Mouse (Mus musculus) midbrain, embryonic 12.5 days (tissue): ENCODE data around the gene Med20. TPM values are rescaled to one million over a fixed set of nuclear protein-coding genes. Genes with fewer than 3 reads are reported as not detected.

Experiments used
- ATAC-seq: fragments of 200-750 bp; cut with Nextera tagmentation; 2 replicates; pipeline ENCODE4 v1.8.0; 2017; ENCODE audit warnings: low read depth, moderate TSS enrichment, moderate library complexity; ENCODE audit not compliant: low FRiP score
- H3K27ac ChIP-seq: fragments of 300-500 bp; sonication (generic); replicated peaks from 2 replicates; pipeline ENCODE4 v1.5.1; 2016; ENCODE audit warnings: mild to moderate bottlenecking
- H3K27me3 ChIP-seq: fragments of 300-500 bp; sonication (generic); 2 replicates; pipeline ENCODE4 v1.6.1; 2016; ENCODE audit warnings: mild to moderate bottlenecking
- H3K36me3 ChIP-seq: fragments of 300-500 bp; sonication (generic); 2 replicates; pipeline ENCODE4 v1.6.1; 2016
- H3K4me1 ChIP-seq: fragments of 300-500 bp; sonication (generic); 2 replicates; pipeline ENCODE4 v1.6.1; 2016
- H3K4me2 ChIP-seq: fragments of 300-500 bp; sonication (generic); replicated peaks from 2 replicates; pipeline ENCODE4 v1.6.1; 2016; ENCODE audit warnings: mild to moderate bottlenecking, moderate library complexity
- H3K4me3 ChIP-seq: fragments of 300-500 bp; sonication (generic); 2 replicates; pipeline ENCODE4 v1.5.1; 2016; ENCODE audit warnings: mild to moderate bottlenecking
- H3K9ac ChIP-seq: fragments of 300-500 bp; sonication (generic); replicated peaks from 2 replicates; pipeline ENCODE4 v1.6.1; 2016; ENCODE audit warnings: mild to moderate bottlenecking, moderate library complexity
- H3K9me3 ChIP-seq: fragments of 300-500 bp; sonication (generic); 2 replicates; pipeline ENCODE4 v1.6.1; 2016; ENCODE audit warnings: mild to moderate bottlenecking
- WGBS: fragments of 180-500 bp; shearing (Covaris S2); methylation state at CpG from one replicate; pipeline ENCODE4 v1.1.7; 2016; 5-methylcytosine and 5-hydroxymethylcytosine counted together
- polyA plus RNA-seq: library from polyadenylated mRNA; unstranded; fragments of >200 nt; fragmentation: Nextera tagmentation; extraction: Ambion mirVana; gene quantifications from 2 replicates; pipeline ENCODE4 v1.2.1, GENCODE M21; 2016

Med20 gene
- polyA plus RNA-seq: 39.5 and 41.0 TPM in 2 replicates

GRCm38 (mm10) chr17:47610849-47611660 is at the start of gene Med20, which contains the start of the genes Bysl and Gm20517:
Gene Med20, plus strand, starts transcription at chr17:47611582.
Gene Bysl, minus strand, starts transcription at chr17:47611492.
Gene Gm20517, plus strand, starts transcription at chr17:47611589.
- Histone ChIP-seq H3K36me3 (peaks cover 41% of the 10 kb centered on the region), H3K4me3 (peak within 1 kb of the TSS; percentile 76), H3K27ac (peak within 1 kb of the TSS; percentile 60; the same call in 1 of the 2 replicates), H3K9ac (peak within 1 kb of the TSS; percentile 75), H3K27me3 (no peaks in the 10 kb centered on the region), H3K9me3 (no peaks in the 10 kb centered on the region), H3K4me2 (peak within 1 kb of the TSS; percentile 90), H3K4me1 (peaks cover 27% of the 10 kb centered on the region)
- WGBS: under 1% methylated on average over 59 of the region's 59 CpGs
- peak; percentile 96 for ATAC-seq

GRCm38 (mm10) chr17:47562875-47563274 is 48.5 kb upstream of the Med20 start:
- Histone ChIP-seq H3K4me2 (no peak overlapping the region), H3K9me3 (no peaks in the 10 kb centered on the region), H3K4me1 (peaks cover 3% of the 10 kb centered on the region), H3K9ac (no peak overlapping the region), H3K27ac (no peak overlapping the region), H3K36me3 (no peaks in the 10 kb centered on the region), H3K4me3 (no peak overlapping the region), H3K27me3 (no peaks in the 10 kb centered on the region)
- 78% methylated on average over 6 of the region's 6 CpGs for WGBS
- no peak for ATAC-seq

- ATAC-seq: no peak
- peaks cover 10% of the 10 kb centered on the region for H3K4me1 ChIP-seq
- WGBS: 88% methylated on average over 5 of the region's 5 CpGs
These were observed 46.8 kb upstream of the Med20 start for GRCm38 (mm10) chr17:47564612-47565011.

GRCm38 (mm10) chr17:47566133-47566532 is 45.2 kb upstream of the Med20 start:
- H3K9ac ChIP-seq: no peak overlapping the region
- H3K9me3 ChIP-seq: no peaks in the 10 kb centered on the region
- no peak overlapping the region for H3K4me2 ChIP-seq
- no peaks in the 10 kb centered on the region for H3K36me3 ChIP-seq
- 12% methylated on average over 2 of the region's 2 CpGs for WGBS
- H3K4me1 ChIP-seq: peaks cover 10% of the 10 kb centered on the region
- H3K27ac ChIP-seq: no peak overlapping the region
- no peaks in the 10 kb centered on the region for H3K27me3 ChIP-seq
- peak; percentile 74 for ATAC-seq
- H3K4me3 ChIP-seq: no peak overlapping the region

More at GRCm38 (mm10) chr17:47564612-47565011, 46.8 kb upstream of the Med20 start:
- no peak overlapping the region for H3K4me2 ChIP-seq
- no peak overlapping the region for H3K9ac ChIP-seq
- no peak overlapping the region for H3K27ac ChIP-seq
- H3K36me3 ChIP-seq: no peaks in the 10 kb centered on the region
- no peak overlapping the region for H3K4me3 ChIP-seq
- H3K27me3 ChIP-seq: no peaks in the 10 kb centered on the region
- no peaks in the 10 kb centered on the region for H3K9me3 ChIP-seq

- H3K9ac ChIP-seq: no peak overlapping the region
- H3K4me3 ChIP-seq: no peak overlapping the region
- WGBS: 77% methylated on average over 3 of the region's 3 CpGs
- H3K27ac ChIP-seq: no peak overlapping the region
- no peaks in the 10 kb centered on the region for H3K27me3 ChIP-seq
- no peaks in the 10 kb centered on the region for H3K36me3 ChIP-seq
- no peaks in the 10 kb centered on the region for H3K9me3 ChIP-seq
- peaks cover 14% of the 10 kb centered on the region for H3K4me1 ChIP-seq
- ATAC-seq: no peak
- H3K4me2 ChIP-seq: no peak overlapping the region
These were observed 44.1 kb upstream of the Med20 start for GRCm38 (mm10) chr17:47567271-47567670.

DNA sequence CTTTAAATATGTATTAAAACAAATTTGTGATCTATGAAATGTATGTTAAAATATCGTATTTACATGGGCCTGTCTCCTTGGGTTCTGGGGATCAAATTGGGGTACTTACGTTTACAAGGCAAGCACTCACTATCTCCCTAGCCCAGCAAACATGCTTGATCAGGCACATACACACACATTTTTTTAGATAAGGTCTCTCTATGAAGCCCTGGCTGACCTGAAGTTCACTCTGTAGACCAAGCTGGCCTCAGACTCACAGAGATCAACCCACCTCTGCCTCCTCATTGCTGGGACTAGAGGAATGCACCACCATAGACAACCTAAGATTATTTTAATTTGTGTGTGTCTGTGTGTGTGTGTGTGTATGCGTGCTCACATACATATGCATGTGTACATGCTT is 43.0 kb upstream of the Med20 start:
- Histone ChIP-seq H3K27ac (no peak overlapping the region), H3K4me2 (no peak overlapping the region), H3K9me3 (no peaks in the 10 kb centered on the region), H3K9ac (no peak overlapping the region), H3K36me3 (no peaks in the 10 kb centered on the region), H3K4me3 (no peak overlapping the region), H3K4me1 (peaks cover 14% of the 10 kb centered on the region), H3K27me3 (no peaks in the 10 kb centered on the region)
- no peak for ATAC-seq
- WGBS: 88% methylated on average over 3 of the region's 3 CpGs

- Histone ChIP-seq H3K4me2 (no peak overlapping the region), H3K36me3 (no peaks in the 10 kb centered on the region), H3K27me3 (no peaks in the 10 kb centered on the region), H3K9ac (no peak overlapping the region), H3K9me3 (no peaks in the 10 kb centered on the region), H3K4me1 (peaks cover 14% of the 10 kb centered on the region), H3K4me3 (no peak overlapping the region), H3K27ac (no peak overlapping the region)
- peak; percentile 74 for ATAC-seq
- 50% methylated on average over 10 of the region's 10 CpGs for WGBS
These were observed 42.3 kb upstream of the Med20 start for GRCm38 (mm10) chr17:47568951-47569527.

GRCm38 (mm10) chr17:47571621-47572020 is 39.8 kb upstream of the Med20 start:
- ATAC-seq: no peak
- Histone ChIP-seq H3K9me3 (no peaks in the 10 kb centered on the region), H3K27me3 (0 out of 2 replicates have a peak, but pooled peaks cover 4% of the 10 kb centered on the region), H3K27ac (no peak overlapping the region), H3K9ac (no peak overlapping the region), H3K4me2 (no peak overlapping the region), H3K36me3 (no peaks in the 10 kb centered on the region), H3K4me1 (peaks cover 14% of the 10 kb centered on the region; the same call in 1 of the 2 replicates), H3K4me3 (no peak overlapping the region)
- WGBS: 13% methylated on average over 7 of the region's 7 CpGs

DNA sequence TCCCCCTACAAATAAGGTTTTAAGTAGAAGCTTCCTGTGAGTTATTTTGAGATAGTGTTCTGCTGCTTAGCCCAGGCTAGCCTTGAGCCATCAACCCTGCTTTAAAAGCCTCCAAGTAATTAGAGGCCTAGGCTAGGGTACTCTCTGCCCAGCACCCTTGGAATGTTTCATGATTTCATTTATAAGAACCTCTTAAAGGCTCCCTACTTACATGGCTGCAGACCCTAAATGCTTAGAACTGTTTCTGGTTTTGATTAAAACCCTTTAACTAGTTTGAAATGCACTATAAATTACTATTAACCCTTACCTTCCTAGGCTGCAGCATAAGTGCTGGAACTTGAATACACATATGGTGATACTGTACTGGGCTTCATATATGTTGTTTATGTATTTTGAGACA is 38.9 kb upstream of the Med20 start:
- Histone ChIP-seq H3K36me3 (no peaks in the 10 kb centered on the region), H3K9me3 (no peaks in the 10 kb centered on the region), H3K4me3 (no peak overlapping the region), H3K27me3 (0 out of 2 replicates have a peak, but pooled peaks cover 4% of the 10 kb centered on the region), H3K9ac (no peak overlapping the region), H3K27ac (no peak overlapping the region), H3K4me1 (peaks cover 14% of the 10 kb centered on the region; the same call in 1 of the 2 replicates), H3K4me2 (no peak overlapping the region)
- ATAC-seq: no peak

DNA sequence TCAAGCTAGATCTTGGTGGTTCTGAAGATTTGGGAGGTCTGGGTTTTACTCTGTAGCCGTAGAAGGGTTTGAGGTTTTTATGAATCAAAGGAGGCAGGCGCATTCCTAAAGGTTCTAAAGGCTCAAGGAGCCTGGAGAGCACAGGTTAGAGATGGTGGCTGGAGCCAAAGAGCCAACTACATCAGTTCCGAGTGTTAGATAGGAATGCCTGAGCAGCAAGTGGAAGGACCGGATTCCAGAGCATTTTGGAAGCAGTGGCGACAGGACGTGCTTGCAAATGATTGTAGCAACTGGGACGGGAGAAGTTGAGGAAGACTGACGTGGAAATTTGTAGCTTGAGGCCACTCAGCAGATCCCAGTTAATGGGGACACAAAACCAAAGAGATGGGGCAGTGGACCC is 37.4 kb upstream of the Med20 start:
- 86% methylated on average over 8 of the region's 8 CpGs for WGBS
- Histone ChIP-seq H3K4me3 (no peak overlapping the region), H3K4me2 (no peak overlapping the region), H3K4me1 (peaks cover 8% of the 10 kb centered on the region; the same call in 1 of the 2 replicates), H3K27ac (no peak overlapping the region), H3K9ac (no peak overlapping the region), H3K9me3 (no peaks in the 10 kb centered on the region), H3K36me3 (no peaks in the 10 kb centered on the region), H3K27me3 (0 out of 2 replicates have a peak, but pooled peaks cover 4% of the 10 kb centered on the region)
- no peak for ATAC-seq

DNA sequence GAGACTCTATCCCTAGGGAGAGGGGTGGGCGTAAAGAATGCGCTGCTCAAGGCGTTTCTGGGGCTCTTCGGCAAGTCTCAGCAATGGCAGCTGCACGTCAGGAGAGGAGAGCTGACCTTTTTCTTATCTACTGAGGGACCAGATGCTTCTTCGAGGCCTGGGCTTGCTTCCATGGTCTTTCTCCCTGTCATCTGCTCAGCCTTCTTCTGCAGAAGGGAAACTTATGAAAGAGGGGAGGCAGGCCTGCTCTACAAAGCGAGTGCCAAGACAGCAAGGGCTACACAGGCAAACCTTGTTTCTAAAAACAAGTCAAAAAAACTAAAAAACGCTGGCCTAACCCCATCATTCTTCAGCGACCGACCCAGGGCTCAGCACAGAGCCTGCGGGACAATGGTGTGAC is 36.6 kb upstream of the Med20 start:
- Histone ChIP-seq H3K9me3 (no peaks in the 10 kb centered on the region), H3K9ac (no peak overlapping the region), H3K27me3 (0 out of 2 replicates have a peak, but pooled peaks cover 4% of the 10 kb centered on the region), H3K27ac (no peak overlapping the region), H3K4me2 (no peak overlapping the region), H3K4me3 (no peak overlapping the region), H3K4me1 (peaks cover 7% of the 10 kb centered on the region; the same call in 1 of the 2 replicates), H3K36me3 (no peaks in the 10 kb centered on the region)
- WGBS: 82% methylated on average over 11 of the region's 11 CpGs
- no peak for ATAC-seq

DNA sequence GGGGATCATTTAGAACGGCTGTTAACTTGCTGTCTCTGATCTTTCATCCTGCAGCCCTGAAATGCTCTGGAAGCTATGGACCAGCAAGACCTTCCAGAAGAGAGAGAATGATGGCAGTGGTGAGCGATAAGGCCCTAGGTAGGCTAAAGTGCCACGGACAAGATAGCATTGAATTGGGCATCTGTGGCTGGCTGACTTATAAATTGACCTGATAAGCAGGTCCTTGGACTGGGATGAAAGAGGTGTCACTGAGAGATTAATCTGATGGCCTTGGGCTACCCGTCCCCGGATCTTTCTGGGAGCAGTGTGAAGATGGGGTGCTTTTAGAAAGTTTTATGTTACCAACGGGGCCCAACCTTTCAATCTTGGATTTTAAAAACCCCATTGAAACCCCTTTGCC is 32.7 kb upstream of the Med20 start:
- Histone ChIP-seq H3K36me3 (no peaks in the 10 kb centered on the region), H3K9ac (no peak overlapping the region), H3K4me3 (no peak overlapping the region), H3K4me1 (0 out of 2 replicates have a peak, but pooled peaks cover 3% of the 10 kb centered on the region), H3K4me2 (no peak overlapping the region), H3K27ac (no peak overlapping the region), H3K27me3 (0 out of 2 replicates have a peak, but pooled peaks cover 4% of the 10 kb centered on the region), H3K9me3 (no peaks in the 10 kb centered on the region)
- 90% methylated on average over 6 of the region's 6 CpGs for WGBS
- no peak for ATAC-seq
